Mouse (Mus musculus) liver, adult 2 months (tissue): ENCODE results near the gene Atrnl1. TPM values are rescaled to one million over a fixed set of nuclear protein-coding genes. Genes with fewer than 3 reads are reported as not detected.
A peak's percentile ranks its signal among the peaks of the same experiment; 100 is the strongest.
"Not testable (repeated sequence)": the region's sequence is repeated elsewhere in the genome, so short reads cannot be mapped to it uniquely, and the experiment has no call there.

Experiments used
- DNase-seq: peaks from one replicate; pipeline ENCODE4 v3.0.0-alpha.2; 2011; ENCODE audit warnings: low read depth, low spot score; ENCODE audit errors: extremely low read depth
- H3K27ac ChIP-seq: fragments of 200-500 bp; replicated peaks from 2 replicates; pipeline ENCODE4 v1.5.1; 2012; ENCODE audit warnings: low read depth, mild to moderate bottlenecking, control low read depth, inconsistent platforms, low read length; ENCODE audit not compliant: insufficient read depth
- H3K27me3 ChIP-seq: fragments of 200-500 bp; 2 replicates; pipeline ENCODE4 v1.6.1; 2012; ENCODE audit warnings: mild to moderate bottlenecking, moderate library complexity, low read length, inconsistent platforms; ENCODE audit not compliant: control insufficient read depth, insufficient read depth
- H3K36me3 ChIP-seq: fragments of 200-500 bp; 2 replicates; pipeline ENCODE4 v1.6.1; 2012; ENCODE audit warnings: low read length, inconsistent platforms; ENCODE audit not compliant: control insufficient read depth, insufficient read depth
- H3K4me1 ChIP-seq: fragments of 200-500 bp; 2 replicates; pipeline ENCODE4 v1.6.1; 2011; ENCODE audit warnings: low read length; ENCODE audit not compliant: control insufficient read depth, insufficient read depth
- H3K4me3 ChIP-seq: fragments of 200-500 bp; 2 replicates; pipeline ENCODE4 v1.5.1; 2011; ENCODE audit warnings: low read depth, mild to moderate bottlenecking, control low read depth, low read length, moderate library complexity; ENCODE audit not compliant: insufficient read depth
- H3K79me2 ChIP-seq: fragments of 200-500 bp; 2 replicates; pipeline ENCODE4 v1.6.1; 2012; ENCODE audit warnings: inconsistent platforms, mild to moderate bottlenecking, low read length, moderate library complexity; ENCODE audit not compliant: control insufficient read depth, insufficient read depth
- H3K9ac ChIP-seq: fragments of 200-500 bp; 2 replicates; pipeline ENCODE4 v1.6.1; 2012; ENCODE audit warnings: low read depth, mild to moderate bottlenecking, control low read depth, inconsistent platforms, low read length
- CTCF ChIP-seq: fragments of 200-500 bp; IDR thresholded peaks from 2 replicates; pipeline ENCODE4 v1.5.1; 2011; ENCODE audit warnings: low read depth, low read length, control low read depth
- POLR2A ChIP-seq: fragments of 200-500 bp; IDR thresholded peaks from 2 replicates; pipeline ENCODE4 v1.6.1; 2011; ENCODE audit warnings: low read length, control low read depth; ENCODE audit not compliant: insufficient read depth; ENCODE audit errors: extremely low read depth
- WGBS: fragments of 180-500 bp; shearing (Covaris S2); methylation state at CpG from one replicate; pipeline ENCODE4 v1.1.7; 2018; 5-methylcytosine and 5-hydroxymethylcytosine counted together
- polyA plus RNA-seq: library from polyadenylated mRNA; depleted of rRNA; stranded (reverse); fragments of >200 nt; gene quantifications from 2 replicates; pipeline ENCODE4 v1.2.3, GENCODE M21; 2012
- total RNA-seq: library from RNA; depleted of rRNA; stranded (reverse); fragments of >200 nt; gene quantifications from 2 replicates; pipeline ENCODE4 v1.2.3, GENCODE M21; 2014

Atrnl1 gene
- total and polyA plus RNA-seq, 2 experiments: 5.2 to 25.4 TPM

DNA sequence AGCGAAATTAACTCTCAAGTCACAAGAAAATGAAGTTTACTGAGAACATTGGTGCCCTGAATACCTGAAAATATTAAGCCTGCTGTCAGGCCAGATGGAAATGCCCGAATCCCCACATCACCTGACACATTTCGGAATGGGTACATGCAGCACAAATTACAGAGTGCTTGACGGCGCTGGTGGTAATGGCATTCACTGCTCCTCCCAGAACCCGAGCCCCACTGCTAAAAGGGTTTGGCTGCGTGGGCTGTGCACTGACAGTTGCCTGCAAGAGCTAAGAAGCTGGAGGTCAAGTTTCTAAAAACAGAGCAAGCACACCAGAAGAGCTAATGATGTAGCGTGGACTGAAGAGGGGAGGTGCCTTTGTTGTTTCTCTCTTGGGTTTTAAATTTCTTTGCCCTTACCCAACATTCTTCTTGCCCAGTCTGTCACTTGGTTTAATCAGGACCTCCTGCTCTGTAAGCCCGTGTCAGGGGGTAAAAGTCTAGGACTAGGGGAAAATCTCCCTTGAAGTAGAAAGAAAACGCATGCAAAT, 377.8 kb downstream of the Atrnl1 start:
- 95% methylated on average over 10 of the region's 10 CpGs for WGBS
- Histone ChIP-seq H3K4me1 (no peaks in the 10 kb centered on the region), H3K9ac (no peak overlapping the region), H3K36me3 (no peaks in the 10 kb centered on the region), H3K27ac (no peak overlapping the region), H3K4me3 (no peak overlapping the region), H3K27me3 (no peaks in the 10 kb centered on the region), H3K79me2 (no peaks in the 10 kb centered on the region)
- TF ChIP-seq CTCF: no peak
- no peak for TF ChIP-seq POLR2A
- DNase-seq: no peak

DNA sequence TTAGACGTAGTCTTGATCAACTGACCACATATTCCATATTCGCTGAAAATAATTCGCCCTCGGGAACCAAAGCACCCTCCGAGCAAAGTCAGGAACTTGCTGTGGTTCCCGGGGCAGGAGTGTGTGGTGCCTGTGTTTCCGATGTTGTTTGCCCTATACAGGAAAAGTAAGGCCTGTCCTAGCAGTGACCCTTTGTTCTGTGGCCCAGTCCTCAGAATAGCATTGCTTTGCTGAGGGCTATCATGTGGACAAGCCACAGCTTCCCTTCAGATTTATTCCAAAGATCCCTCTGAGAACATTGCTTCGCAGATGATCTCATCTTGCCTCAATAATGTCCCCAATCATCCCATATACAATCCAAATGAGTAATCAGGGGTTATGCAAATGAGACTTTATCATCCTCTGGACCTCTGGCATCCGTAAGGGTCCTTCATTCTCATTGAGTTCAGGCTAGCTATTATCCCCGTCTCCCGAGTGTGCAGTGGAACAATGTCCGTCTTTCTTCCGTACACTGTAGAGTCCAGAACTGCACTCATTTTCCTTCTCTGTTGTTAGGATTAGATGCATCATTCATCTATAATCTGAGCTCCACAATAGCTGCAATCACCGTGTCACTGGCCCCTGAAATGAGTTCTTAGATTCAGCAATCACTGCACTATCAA, 380.4 kb downstream of the Atrnl1 start:
- no peak for TF ChIP-seq POLR2A
- no peak for TF ChIP-seq CTCF
- no peaks in the 10 kb centered on the region for H3K4me1 ChIP-seq
- no peak overlapping the region for H3K4me3 ChIP-seq
- H3K27me3 ChIP-seq: no peaks in the 10 kb centered on the region
- H3K79me2 ChIP-seq: no peaks in the 10 kb centered on the region
- WGBS: 92% methylated on average over 14 of the region's 14 CpGs
- DNase-seq: no peak
- H3K27ac ChIP-seq: no peak overlapping the region
- H3K9ac ChIP-seq: no peak overlapping the region
- no peaks in the 10 kb centered on the region for H3K36me3 ChIP-seq

DNA sequence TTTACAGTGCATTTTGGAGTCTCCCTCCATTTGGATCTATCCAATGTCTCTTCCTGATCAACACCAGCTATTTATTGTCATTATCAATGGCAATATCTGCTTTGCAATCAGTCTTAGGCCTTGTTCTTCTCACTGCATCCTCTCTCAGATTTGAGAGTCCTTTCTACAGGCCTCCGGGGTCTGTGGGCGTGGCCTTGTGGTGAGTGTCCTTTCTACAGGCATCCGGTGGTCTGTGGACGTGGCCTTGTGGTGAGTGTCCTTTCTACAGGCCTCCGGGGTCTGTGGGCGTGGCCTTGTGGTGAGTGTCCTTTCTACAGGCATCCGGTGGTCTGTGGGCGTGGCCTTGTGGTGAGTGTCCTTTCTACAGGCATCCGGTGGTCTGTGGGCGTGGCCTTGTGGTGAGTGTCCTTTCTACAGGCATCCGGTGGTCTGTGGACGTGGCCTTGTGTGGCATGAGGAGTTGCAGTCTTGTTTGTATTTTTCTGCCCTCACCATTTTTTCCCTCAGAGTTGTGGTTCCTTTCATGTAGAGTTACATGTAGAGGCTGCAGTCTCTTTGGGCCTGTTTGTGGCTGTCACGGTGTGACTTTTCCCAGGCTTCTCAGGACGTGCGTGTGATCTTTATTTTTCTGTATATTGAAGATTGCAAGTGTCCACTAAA, 383.5 kb downstream of the Atrnl1 start:
- not testable (repeated sequence) for H3K27me3 ChIP-seq, H3K4me3 ChIP-seq, H3K4me1 ChIP-seq, DNase-seq, H3K79me2 ChIP-seq, H3K9ac ChIP-seq, H3K27ac ChIP-seq, H3K36me3 ChIP-seq
- 93% methylated on average over 15 of the region's 15 CpGs for WGBS

DNA sequence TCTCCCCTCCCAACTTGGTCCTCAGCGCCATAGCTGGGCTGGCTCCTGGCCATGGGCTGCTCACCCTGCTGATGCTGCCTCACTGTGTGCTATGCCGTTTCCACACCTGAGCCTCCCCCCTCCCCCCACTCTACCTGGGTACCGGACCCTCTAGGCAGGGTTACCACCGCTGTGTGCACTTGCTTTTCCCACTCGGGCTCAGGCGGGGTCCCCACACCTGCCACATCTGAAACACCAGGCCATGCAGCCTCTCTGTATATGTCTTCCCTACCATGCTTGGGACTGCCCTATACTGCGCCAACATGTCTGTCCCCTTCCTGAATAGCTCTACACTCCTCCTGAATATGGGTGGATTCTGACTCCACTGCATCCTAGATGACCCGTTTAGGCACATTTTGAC, 384.2 kb downstream of the Atrnl1 start:
- no peak for DNase-seq
- Histone ChIP-seq H3K79me2 (no peaks in the 10 kb centered on the region), H3K27me3 (no peaks in the 10 kb centered on the region), H3K9ac (no peak overlapping the region), H3K27ac (no peak overlapping the region), H3K4me1 (no peaks in the 10 kb centered on the region), H3K4me3 (no peak overlapping the region), H3K36me3 (no peaks in the 10 kb centered on the region)
- WGBS: 97% methylated on average over 8 of the region's 8 CpGs
- TF ChIP-seq POLR2A (no peak), CTCF (no peak)

DNA sequence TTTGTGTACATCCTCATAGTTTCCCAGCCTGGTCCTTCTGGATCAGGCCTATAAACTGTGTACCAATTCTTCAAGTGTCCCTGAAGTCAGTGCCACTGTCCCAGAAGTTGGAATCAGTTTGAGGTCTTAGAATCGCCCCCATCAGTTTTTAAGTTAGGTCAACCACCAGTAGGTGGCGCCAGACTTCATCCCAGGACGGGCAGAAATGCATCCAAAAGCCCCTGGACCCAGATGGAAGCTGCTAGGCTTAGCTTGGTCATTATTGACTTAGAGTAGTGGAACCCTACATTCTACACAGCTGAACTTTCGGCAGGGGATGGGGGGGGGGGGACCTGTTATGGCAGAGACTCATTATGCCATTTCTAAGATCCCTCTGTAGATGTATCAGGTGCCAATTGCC, 387.1 kb downstream of the Atrnl1 start:
- H3K4me3 ChIP-seq: no peak overlapping the region; the same call in 1 of the 2 replicates
- WGBS: 46% methylated on average over 4 of the region's 4 CpGs
- no peak overlapping the region for H3K27ac ChIP-seq
- no peaks in the 10 kb centered on the region for H3K36me3 ChIP-seq
- H3K4me1 ChIP-seq: no peaks in the 10 kb centered on the region
- TF ChIP-seq POLR2A: no peak
- peak; percentile 72 for TF ChIP-seq CTCF
- H3K27me3 ChIP-seq: no peaks in the 10 kb centered on the region
- H3K79me2 ChIP-seq: no peaks in the 10 kb centered on the region
- DNase-seq: peak; percentile 34
- no peak overlapping the region for H3K9ac ChIP-seq

DNA sequence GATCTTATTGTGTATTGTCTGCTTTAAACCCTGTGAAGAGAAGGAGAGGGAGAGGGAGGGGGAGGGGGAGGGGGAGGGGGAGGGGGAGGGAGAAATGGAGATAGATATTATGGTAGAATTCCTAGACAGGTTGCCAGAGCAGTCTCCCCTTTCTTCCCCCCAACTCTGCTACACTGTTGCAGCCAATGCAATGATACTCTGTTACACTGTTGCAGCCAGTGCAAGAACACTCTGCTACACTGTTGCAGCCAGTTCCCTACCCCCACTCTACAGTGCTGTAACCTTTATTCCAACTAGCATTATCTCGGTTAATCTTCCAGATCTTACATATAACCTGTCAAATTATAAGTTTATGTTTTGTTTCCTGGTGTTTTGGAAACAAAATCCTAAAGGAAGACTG, 400.8 kb downstream of the Atrnl1 start:
- no peak for DNase-seq
- no peaks in the 10 kb centered on the region for H3K79me2 ChIP-seq
- no peak overlapping the region for H3K9ac ChIP-seq
- no peak overlapping the region for H3K4me3 ChIP-seq
- H3K27me3 ChIP-seq: no peaks in the 10 kb centered on the region
- no peaks in the 10 kb centered on the region for H3K36me3 ChIP-seq
- TF ChIP-seq CTCF: no peak
- TF ChIP-seq POLR2A: no peak
- H3K4me1 ChIP-seq: peaks cover 7% of the 10 kb centered on the region; the same call in 1 of the 2 replicates
- WGBS: 80% methylated on average over 1 of the region's 1 CpGs
- H3K27ac ChIP-seq: no peak overlapping the region
